Mouse (Mus musculus) heart, adult 9 months (tissue): ENCODE data around the gene Ttc13.

Experiments used
- DNase-seq, 2 experiments: peaks; one replicate each; pipeline ENCODE4 v3.0.0; 2022; ENCODE audit warnings: low spot score in 2 of 2

The Ttc13 gene

GRCm38 (mm10) chr8:124704376-124704775 is 17.4 kb downstream of the Ttc13 start:
- peak; percentile 16 to 36 for DNase-seq

GRCm38 (mm10) chr8:124703526-124703925 is 18.3 kb downstream of the Ttc13 start:
- no peak for DNase-seq

GRCm38 (mm10) chr8:124702183-124702582 is 19.6 kb downstream of the Ttc13 start:
- no peak for DNase-seq

GRCm38 (mm10) chr8:124701023-124701422 is 20.8 kb downstream of the Ttc13 start:
- peak in 1 of 2 experiments; percentile 10 for DNase-seq

- DNase-seq: no peak
Measured at GRCm38 (mm10) chr8:124700271-124700670, 21.5 kb downstream of the Ttc13 start.

- no peak for DNase-seq
Measured at GRCm38 (mm10) chr8:124695424-124696100, 26.2 kb downstream of the Ttc13 start.

- DNase-seq: no peak
Measured at GRCm38 (mm10) chr8:124691706-124692105, 30.1 kb downstream of the Ttc13 start.

GRCm38 (mm10) chr8:124688899-124689298 is 32.9 kb downstream of the Ttc13 start:
- no peak for DNase-seq

- no peak for DNase-seq
Measured at GRCm38 (mm10) chr8:124682218-124682617, 39.6 kb downstream of the Ttc13 start.

GRCm38 (mm10) chr8:124681792-124682157 is 40.0 kb downstream of the Ttc13 start:
- DNase-seq: no peak

GRCm38 (mm10) chr8:124681077-124681791 is 40.5 kb downstream of the Ttc13 start:
- DNase-seq: no peak

- no peak for DNase-seq
Measured at GRCm38 (mm10) chr8:124678246-124678645, 43.5 kb downstream of the Ttc13 start.

- peak; percentile 42 to 79 for DNase-seq
Measured at GRCm38 (mm10) chr8:124677486-124677885, 44.3 kb downstream of the Ttc13 start.

GRCm38 (mm10) chr8:124677078-124677477 is 44.7 kb downstream of the Ttc13 start:
- no peak for DNase-seq

GRCm38 (mm10) chr8:124676661-124677060 is 45.1 kb downstream of the Ttc13 start:
- DNase-seq: no peak

- DNase-seq: no peak
Measured at GRCm38 (mm10) chr8:124672345-124672744, 49.4 kb downstream of the Ttc13 start.

- no peak for DNase-seq
Measured at GRCm38 (mm10) chr8:124668798-124669197, 53.0 kb downstream of the Ttc13 start.

- no peak for DNase-seq
Measured at GRCm38 (mm10) chr8:124664414-124664813, 57.4 kb downstream of the Ttc13 start.

GRCm38 (mm10) chr8:124663874-124664230 is 57.9 kb downstream of the Ttc13 start:
- DNase-seq: no peak

GRCm38 (mm10) chr8:124663112-124663873 is 58.5 kb downstream of the Ttc13 start, which contains the start of gene 2310022B05Rik:
Gene 2310022B05Rik, minus strand, starts transcription at chr8:124663369.
- peak; percentile 88 for DNase-seq

- DNase-seq: peak in 1 of 2 experiments; percentile 19
Measured at GRCm38 (mm10) chr8:124662446-124663111, 59.2 kb downstream of the Ttc13 start.

- DNase-seq: peak in 1 of 2 experiments; percentile 27
Measured at GRCm38 (mm10) chr8:124661781-124662180, 60.0 kb downstream of the Ttc13 start.
